Mouse (Mus musculus): Measurements from ENCODE around the gene Slc38a1.

Slc38a1 gene

GRCm38 (mm10) chr15:96607422-96607821 is 35.3 kb downstream of the Slc38a1 start:
- DNase-seq (ENCODE audit: low spot score), result no peak

GRCm38 (mm10) chr15:96604282-96604681 is 38.4 kb downstream of the Slc38a1 start:
- DNase-seq (ENCODE audit: low spot score), result peak; percentile 75

DNA sequence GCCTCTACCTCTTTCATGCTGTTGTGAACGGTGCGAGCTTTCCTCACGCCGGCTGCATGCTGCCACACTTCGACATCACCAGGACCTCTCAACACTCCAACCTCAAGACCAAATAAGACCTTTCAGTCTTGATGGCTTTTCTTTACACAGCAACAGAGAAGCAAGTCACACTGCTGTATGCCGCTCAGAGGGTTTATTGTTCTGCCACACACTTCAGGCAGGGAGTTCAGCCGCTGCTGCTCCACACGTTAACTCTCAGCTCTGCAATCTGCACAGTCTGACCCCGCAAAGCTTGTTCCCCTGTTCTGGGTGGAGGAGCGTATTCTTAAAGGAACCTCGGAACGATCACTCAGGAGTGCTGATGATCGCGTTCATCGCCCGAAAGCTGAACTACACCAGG is 40.7 kb downstream of the Slc38a1 start:
- DNase-seq (ENCODE audit: low spot score), result no peak

DNA sequence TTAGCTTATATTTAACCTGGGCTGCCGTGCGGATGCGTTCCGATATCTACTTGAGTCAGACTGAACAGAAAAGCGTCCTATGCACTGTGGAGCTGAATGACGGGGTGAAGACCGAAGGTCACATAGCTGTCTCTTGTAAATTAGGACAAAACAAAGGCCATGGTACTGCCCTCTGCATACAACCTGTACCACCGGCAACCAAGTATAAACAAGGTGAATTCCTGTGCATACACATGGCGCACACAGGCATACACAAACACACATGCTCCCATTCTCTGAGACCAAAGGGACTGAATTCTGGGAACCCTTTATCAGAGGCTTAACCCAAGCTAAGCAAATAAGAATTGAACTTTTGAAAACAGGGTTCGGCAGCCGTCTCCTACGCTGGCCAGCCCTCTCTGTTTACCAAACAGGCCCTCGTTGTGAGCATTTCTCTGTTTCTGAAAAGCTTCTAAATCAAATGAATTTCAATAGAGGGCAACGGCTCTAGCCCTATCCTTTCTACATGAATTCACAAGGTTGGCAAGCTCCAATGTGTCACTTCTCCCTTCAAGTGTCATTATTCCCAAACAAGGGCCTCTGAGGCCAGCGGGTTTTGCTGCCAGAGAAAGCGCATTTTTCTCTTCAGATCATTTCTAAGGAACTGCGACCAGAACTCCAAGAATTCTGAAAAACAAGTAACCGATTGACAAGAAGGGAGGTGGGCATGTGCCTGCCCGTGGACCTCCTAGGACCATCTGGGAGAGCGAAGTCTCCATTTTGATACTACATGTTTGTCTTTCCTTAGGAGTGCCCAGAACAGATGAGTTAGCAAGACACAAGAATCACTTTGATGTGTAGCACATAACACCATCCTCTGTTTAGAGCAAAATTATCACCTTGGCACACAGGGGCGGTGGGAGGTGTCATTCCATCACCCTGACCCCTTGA is 42.6 kb downstream of the Slc38a1 start:
- no peak for DNase-seq (ENCODE audit: low spot score)

DNA sequence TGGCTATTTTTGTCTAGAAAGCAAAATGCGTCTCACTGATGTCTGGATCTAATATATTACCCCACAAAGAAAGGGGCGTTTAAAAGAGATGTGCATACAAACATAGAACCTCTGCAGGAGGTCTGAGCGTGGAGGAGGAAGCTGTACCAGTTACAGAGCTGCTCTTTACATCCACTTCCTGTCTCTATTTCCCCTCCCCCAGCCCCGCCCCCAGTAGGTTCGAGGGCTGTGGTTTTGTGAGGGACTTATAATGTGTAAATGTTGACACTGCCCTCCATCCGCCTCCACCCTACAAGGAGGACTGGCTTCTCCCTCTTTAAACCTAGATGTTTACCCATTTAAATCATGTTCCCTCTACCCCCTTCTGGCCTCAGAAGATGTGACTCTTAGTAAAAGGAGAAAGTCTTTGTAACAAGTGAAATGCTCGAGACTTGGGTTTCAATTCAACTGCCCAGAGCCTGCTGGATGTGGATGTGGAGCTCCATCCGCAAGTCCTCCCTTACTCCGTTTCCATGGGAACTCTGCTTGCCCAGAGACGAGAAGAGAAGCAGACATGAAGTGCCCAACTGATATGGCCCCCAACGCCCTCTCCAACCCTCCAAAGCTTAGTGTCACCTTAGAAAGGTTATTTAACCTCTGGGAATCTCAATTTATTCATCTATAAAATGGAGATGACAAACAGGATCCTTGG is 43.7 kb downstream of the Slc38a1 start:
- no peak for DNase-seq (ENCODE audit: low spot score)

DNA sequence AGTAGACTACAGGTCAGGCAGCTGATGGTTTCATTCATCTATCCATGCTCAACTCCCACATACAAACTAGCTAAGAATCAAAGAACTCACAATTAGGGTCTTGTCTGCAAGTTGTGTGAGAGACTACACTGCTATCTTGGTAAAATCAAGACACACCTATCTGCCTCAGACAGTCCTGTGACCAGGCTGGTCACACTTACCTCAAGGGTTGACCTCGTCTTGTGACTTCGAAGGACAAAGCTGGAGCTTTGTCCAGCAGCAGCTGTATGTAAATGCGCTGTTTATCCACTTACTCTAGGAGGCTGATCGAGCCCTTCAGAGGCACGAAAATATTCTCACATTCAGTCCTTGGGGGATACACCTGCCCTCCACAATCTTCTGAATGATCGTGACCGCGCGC is 45.6 kb downstream of the Slc38a1 start:
- DNase-seq (ENCODE audit: low spot score), result no peak

DNA sequence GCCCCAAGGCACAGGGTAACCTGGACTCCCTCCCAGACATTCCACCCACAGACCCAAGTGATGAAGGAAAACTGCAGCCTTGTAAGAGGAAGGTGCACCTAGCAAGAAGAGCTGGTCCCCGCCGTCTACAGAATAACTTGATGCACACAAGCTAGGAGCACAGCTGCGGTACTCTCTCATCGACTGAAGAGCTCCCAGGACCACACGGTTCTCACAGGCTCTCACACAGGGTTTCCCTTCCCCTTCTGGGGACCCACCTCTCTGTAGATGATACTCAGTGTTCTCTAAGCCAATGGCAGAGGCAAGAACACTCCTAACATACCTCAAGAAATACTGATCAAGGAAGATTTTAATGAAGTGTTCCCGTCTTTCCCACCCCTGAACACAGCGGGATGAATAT is 48.4 kb downstream of the Slc38a1 start:
- peak; percentile 25 for DNase-seq (ENCODE audit: low spot score)

GRCm38 (mm10) chr15:96593866-96594265 is 48.8 kb downstream of the Slc38a1 start:
- DNase-seq (ENCODE audit: low spot score), result no peak

GRCm38 (mm10) chr15:96593457-96593856 is 49.3 kb downstream of the Slc38a1 start:
- peak; percentile 40 for DNase-seq (ENCODE audit: low spot score)

GRCm38 (mm10) chr15:96592976-96593375 is 49.7 kb downstream of the Slc38a1 start:
- DNase-seq (ENCODE audit: low spot score), result peak; percentile 40

GRCm38 (mm10) chr15:96591876-96592417 is 50.8 kb downstream of the Slc38a1 start:
- peak; percentile 33 for DNase-seq (ENCODE audit: low spot score)

- no peak for DNase-seq (ENCODE audit: low spot score)
Observed at GRCm38 (mm10) chr15:96588996-96589657, 53.6 kb downstream of the Slc38a1 start.

DNA sequence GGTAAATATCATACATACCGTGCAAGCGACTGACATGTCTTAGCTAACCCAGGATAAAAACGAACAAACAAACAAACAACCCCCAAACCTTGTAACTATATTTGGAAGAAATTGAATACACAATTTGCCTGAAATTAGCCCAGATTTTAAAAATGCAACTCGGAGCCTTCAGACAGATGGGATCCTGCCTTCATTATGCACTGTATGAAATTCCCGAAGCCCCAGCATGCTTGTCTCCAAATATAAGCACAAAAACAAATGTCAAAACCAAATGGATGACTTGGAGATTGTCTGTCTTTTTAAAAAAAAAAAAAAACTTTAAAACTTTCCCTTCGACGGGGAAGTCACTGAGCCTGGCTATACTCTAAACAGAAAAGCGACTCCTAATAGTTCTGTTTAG is 54.7 kb downstream of the Slc38a1 start:
- DNase-seq (ENCODE audit: low spot score), result no peak

DNA sequence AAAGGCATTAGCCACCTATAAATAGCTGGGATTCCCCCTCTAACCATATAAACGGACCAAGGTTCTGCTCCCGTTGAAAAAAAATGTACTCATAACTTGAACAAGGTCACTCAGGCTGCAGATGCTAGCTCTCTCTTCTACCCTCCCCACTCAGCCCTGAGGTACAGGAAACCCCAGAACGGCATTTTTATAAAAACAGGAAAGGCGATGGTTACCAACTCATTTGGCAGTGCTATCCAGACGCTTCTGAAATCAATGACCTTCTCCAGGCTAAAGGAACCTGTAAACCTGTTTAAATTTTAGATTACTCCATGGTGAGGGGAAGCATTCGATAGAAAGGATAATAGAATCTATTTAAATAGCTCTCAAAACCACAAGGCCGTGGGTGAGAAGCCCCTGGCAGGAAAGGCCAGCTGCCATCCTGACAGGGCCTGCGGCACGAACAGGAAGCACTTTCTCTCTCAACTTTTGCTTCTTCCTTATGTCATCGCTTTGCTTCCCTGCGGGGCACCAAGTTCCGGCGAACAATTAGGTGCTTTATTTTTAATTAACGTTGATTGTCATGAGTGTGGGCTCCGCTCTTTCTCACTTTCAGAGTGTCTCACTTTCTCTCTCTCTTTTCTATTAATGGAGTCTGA is 59.2 kb downstream of the Slc38a1 start:
- no peak for DNase-seq (ENCODE audit: low spot score)

GRCm38 (mm10) chr15:96576998-96577397 is 65.7 kb downstream of the Slc38a1 start:
- DNase-seq (ENCODE audit: low spot score), result no peak

DNA sequence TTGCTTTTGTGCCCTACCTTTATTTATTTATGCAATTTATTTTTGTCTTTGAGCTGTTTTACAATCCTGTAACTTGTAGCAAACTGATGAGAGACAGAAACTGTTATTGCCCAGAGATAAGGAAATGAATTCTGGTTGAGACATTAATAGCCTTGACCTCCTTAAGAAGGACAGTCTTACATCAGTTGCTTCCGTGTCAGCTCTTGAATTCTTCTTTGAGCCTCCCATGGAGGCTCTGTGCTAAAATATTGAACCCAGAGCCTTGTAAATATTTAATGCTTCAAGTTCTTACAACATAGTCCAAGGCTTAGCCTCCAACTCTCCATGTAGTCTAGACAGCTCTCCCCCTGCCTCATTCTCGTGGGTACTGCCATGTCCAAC is 73.7 kb downstream of the Slc38a1 start:
- DNase-seq (ENCODE audit: low spot score), result no peak

DNA sequence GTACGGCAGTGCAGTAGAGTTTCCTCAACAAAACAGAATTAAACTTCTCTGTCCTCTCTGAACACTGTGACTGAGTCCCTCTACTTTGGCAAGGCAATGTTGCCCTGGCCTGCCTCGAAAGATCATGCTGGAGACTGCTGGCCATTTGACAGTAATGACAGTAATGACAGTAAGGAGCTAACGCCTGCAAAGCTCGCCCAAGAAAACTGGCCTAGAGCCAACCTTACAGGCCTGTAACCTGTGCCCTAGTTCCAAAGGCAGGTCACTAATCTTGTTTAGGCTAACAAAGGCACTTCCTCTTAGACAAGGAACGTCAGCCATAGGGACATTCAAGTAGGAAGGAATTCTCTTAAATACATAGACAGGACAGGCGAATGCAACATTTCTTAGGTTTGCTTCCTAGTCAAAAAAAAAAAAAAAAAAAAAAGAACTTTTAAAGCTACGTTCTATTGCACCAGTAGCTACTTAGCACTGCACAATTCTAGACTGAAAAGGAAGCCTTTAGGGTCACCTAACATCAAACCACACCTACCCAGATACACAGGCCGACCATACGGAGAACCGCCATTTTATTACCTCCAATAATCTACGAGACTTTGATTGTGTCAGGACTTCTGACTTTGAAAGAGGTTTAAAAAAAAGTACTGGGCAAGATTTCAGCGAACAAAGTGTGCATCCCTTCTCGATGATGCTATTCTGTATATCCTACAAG is 74.3 kb downstream of the Slc38a1 start:
- no peak for DNase-seq (ENCODE audit: low spot score)

DNA sequence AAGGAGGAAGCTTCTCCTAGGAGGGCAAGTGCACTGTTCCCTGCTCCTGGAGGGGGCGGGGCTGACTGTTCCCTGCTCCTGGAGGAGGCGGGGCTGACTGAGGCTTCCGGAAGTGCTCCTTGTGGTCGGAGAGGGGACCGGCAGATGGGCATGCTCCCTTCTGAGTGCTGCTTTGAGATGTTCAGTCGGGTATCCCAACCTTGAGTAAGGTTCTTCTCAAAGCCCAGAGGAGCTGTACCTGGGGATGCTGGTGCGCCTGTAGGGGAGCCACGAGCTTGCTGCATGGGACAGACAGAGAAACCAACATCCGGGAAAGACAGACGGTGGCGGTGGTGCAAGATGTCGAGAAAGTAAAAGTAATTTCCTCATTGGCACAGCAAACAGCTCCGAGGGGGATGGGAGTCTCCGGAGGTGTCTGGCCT is 75.9 kb downstream of the Slc38a1 start:
- DNase-seq (ENCODE audit: low spot score), result peak; percentile 82

DNA sequence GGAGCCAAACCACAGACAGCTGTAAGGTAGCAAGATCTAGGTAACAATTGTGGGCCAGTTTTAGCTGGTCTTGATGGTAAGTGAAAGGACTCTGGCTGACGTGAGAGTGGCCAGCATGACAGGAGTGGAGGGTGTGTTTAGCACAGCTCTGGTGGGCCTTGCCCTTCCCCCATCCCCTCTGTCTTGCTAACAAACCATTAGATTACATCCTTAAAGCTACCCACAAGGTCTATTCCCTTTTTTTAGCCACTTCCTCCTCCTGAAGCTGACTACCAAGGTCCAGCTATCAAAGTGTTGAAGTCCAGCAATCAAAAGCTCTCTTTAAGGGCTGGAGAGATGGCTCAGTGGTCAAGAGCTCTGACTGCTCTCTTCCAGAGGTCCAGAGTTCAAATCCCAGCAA is 78.9 kb downstream of the Slc38a1 start:
- peak; percentile 30 for DNase-seq (ENCODE audit: low spot score)

GRCm38 (mm10) chr15:96562521-96562920 is 80.2 kb downstream of the Slc38a1 start:
- peak; percentile 9 for DNase-seq (ENCODE audit: low spot score)

DNA sequence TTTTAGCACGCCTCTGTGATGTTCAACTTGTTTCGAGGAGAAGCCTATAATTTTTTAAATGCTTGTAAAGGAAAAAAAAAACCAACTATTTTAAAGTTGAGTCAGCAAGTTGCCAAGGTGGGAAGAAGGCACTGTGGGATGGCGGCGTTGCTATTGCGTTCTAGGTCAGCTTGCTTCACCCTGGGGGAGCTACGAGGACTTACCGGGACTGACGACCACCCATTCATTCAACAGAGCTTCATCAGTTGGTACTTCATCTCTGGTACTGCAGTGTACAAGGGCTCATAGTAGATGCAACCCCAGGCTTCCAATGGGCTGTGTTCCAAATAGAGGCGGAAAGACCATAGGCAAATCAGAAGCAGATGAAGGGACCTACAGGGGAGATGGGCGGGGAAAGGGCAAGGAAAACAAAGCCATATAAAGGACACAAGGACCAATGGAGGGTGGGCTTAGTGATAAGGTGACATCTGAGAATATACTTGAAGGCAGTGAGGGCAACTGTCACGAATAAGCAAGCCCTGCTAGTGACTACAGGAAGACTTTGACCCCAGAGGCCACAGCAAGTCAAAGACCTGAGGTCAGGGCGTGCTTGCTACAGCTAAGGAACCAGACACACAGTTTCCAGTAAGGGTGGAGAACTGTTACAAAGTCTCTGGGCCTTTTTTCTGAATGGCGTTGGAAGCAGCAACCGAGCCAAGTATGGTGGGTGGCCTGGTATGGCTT is 82.0 kb downstream of the Slc38a1 start:
- peak; percentile 31 for DNase-seq (ENCODE audit: low spot score)
